Mouse (Mus musculus) lung, adult 18-20 months (tissue): Measurements from ENCODE around the gene Lct.
A peak's percentile ranks its signal among the peaks of the same experiment; 100 is the strongest.
"Not testable (repeated sequence)": the region's sequence is repeated elsewhere in the genome, so short reads cannot be mapped to it uniquely, and the experiment has no call there.

Experiments
- DNase-seq, 2 experiments: peaks; one replicate each; pipeline ENCODE4 v3.0.0; 2022; ENCODE audit warnings: mixed read lengths in 2 of 2

Lct gene

DNA sequence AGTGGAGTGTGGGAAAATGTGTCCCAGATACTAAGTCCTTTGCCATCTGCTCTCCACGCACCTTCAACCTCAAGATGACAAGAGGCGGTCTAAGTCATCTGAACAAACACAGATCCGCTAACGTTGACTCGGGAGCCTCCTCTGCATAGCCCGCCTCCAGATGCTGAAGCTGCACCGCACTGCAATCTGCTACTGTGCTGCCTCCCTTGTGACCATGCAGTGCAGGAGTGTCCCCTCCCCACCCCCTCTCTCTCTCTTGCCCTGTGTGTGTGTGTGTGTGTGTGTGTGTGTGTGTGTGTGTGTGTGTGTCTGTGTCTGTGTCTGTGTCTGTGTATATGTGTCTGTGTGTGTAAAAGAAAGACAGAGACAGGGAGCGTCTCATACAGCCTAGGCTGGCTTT lies 32.8 kb downstream of the Lct start:
- DNase-seq: no peak

DNA sequence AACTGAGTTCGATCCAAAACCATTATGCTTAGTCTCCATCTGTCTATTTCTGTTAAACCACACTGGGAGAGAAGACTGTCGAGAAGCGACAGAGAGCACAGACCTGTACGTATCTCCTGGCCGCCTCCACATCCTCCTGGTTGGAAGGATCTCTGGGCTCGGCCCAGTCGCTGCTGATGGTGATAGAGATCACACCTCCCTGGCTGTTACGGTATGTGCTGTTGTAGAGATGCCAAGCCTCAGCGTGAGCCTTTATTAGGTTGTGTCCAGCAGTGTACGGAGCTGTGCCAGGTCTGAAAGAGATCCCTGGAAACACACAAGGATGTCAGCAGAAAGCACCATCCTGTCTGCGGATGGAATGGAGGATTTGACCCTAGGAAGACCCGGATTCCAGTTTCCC lies 34.6 kb downstream of the Lct start:
- no peak for DNase-seq

DNA sequence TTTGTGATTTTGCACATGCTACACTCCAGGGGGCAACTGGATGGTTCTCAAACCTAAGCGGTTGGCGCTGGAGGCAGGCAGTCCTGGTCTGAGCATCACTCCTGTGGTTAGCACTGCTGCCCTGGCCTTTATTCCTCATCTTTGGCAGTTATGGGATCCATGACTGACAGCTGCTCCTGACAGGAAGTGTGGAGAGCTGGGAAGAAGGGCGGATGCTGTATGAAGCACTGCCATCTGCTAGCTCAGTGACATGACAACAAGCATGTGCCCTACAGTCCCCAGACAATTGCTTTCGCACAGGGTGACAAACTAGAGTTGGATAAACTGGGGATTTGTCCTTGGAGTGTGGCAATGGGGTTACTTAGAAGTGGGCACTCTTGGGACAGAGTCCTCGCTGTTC lies 37.8 kb downstream of the Lct start:
- no peak for DNase-seq

DNA sequence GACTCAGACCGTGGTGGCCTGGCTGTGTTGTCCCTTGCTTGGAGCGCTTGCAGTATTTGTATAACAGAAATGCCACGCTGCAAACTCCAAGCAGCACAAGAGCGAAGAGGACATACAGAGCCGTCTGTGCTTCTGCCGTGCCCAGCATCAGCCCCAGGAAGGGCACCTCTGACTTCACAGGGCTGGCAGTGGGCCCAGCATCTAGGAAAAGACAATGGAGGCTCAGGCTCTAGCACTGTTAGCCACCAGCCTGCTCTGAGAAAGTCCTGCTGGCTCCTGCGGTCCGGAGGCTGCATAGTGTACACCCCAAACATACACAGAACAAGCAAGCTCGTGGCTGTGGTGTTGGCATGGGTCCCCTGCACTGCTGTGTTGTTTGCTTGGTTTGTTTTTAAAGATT lies 43.0 kb downstream of the Lct start:
- no peak for DNase-seq

DNA sequence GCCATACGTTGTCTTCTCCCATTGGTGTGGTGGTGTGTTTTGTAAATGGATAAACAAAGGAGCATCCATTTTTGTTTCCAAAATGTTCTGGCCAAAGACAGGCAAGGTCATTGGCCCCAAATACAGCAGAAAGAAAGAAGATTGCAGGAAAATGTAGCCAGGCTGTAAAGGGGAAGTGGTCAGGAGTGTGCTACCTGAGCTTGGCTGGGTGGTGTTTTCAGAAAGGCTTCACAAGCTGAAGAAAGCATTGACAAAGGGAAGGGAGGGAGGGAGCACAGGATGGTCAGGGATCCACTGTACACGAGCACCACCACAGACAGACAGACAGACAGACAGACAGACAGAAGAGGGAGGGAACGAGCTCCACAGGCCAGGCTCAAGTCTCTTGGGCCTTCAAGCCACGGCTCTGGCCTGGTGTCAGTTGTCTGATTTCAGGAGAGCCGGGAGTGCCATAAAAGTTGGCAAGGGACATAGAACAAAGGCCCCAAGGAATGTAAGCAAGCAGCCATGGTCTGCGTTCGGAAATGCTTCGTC lies 43.9 kb downstream of the Lct start:
- DNase-seq: no peak

DNA sequence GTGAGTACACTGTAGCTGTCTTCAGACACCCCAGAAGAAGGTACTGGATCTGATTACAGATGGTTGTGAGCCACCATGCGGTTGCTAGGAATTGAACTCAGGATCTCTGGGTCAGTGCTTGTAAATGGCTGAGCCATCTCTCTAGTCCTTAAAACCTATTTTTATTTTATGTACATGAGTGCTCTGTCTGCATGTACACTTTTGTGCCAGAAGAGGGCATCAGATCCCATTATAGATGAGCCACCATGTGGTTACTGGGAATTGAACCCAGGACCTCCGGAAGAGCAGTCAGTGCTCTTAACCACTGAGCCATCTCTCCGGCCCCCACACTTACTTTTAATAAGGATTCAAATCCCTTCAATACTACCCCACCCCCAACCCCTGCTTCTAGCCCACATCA lies 45.2 kb downstream of the Lct start:
- no peak for DNase-seq

DNA sequence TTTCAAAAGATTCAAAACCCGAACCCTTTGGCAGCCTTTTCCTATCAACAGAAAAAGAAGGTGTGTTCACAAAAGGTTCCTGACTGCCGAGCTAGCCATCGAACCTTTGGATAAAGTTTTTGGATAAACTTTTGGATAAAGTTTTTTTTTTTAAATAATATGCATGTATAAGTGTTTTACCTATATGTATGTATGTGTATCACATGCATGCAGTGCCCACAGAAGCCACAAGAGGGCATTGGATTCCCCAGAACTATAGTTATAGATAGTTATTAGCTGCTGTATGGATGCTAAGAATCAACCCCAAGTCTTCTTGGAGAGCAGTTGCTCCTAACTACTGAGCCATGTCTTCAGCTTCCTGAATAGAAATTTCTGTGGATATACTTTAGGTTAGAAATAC lies 46.4 kb downstream of the Lct start:
- no peak for DNase-seq

DNA sequence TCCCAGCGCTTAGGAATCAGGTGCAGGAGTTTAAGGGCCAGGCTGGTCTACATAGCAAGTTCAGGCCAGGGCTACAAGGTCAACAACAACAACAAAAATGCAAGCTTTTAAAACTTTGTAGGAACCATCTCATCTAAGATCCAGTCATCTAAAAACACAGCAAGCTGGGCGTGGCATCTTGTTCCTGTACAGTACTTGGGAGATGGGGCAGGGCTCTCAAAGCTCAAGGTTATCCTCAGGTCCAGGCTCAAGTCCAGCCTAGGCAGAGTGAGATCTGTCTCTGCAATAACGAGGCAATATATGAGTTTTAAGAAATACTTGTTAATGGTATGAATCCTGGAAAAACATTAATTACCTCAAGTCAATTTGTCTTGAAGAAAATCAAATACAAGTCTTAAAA lies 49.6 kb downstream of the Lct start:
- DNase-seq: no peak

DNA sequence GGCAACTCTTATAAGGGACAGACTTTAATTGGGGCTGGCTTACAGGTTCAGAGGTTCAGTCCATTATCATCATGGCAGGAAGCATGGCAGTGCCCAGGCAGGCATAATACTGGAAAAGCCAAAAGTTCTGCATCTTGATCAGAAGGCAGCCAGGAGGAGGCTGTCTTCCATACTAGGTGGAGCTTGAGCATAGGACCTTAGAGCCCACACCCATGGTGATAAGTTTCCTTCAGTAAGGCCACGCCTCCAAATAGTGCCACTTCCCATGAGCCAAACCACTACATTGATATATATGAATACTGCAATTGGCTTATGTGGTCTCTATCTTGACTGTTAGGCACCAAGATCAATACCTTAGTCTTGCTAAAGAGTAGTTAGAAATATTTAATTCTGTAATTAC lies 52.2 kb downstream of the Lct start:
- no peak for DNase-seq

DNA sequence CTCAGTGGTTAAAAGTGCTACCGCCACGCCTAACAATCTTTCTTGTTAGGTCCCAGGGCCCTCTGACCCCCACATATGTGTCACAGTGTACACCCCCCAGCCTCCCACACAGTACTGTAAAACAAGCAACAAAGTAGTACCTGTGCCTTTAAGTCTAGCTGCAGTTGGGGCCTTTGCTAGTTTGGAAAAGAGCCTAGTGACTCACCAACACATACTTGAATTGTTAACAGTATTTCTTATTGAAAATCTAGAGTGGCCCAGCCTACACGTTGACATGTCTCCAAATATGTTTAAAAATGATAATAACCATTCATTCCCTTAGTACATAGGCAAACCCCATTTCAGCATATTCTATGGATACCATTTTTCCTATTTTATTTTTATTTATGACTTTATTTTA lies 57.4 kb downstream of the Lct start:
- DNase-seq: no peak

DNA sequence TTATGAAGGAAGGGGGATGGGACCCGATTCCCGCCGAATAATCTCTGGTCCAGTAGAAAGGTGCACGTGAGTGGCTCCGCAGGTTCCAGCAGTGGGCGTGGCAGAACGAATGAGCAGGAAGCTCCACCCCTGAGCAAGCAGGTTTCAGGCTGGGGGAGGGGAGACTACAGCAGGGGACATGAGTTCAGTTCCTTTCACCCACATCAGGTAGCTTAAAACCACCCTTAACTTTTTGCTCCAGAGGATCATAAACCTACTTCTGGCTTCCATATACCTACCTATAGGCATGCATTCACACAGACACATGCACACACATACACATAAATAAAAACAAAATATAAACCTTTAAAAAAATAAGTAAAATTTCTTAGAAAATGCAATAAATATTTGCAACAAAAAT lies 61.1 kb downstream of the Lct start:
- not testable (repeated sequence) for DNase-seq

DNA sequence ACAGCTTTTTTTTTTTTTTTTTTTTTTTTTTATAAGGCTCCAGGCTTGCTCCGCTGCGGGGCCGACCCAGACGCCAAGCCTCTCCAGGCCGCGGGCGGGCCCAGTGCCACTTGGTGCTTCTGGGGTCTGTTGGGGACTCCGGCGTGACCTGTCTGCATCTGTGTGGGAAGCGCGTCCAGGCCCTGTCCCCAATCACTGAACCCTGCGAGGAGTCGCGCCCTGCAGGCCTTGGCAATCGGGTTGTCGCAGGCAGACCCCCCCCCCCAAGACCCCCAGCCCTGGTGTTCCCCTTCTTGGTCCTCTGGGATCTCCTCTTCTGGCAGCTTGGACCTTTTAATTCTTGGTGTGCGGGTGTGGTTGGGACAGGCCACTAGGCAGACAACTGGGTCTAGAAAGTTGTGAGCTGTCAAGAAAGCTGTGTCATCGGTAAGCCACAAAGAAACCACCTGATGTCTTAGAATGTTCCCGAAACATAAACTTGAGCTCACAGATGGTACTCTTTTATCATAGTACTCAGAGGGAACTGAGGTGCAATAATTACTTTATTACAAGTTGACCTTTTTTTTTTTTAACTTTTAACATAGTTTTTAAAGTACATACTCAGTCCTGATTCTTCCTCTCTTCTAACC lies 83.3 kb downstream of the Lct start:
- DNase-seq: peak in 1 of 2 experiments; percentile 25

DNA sequence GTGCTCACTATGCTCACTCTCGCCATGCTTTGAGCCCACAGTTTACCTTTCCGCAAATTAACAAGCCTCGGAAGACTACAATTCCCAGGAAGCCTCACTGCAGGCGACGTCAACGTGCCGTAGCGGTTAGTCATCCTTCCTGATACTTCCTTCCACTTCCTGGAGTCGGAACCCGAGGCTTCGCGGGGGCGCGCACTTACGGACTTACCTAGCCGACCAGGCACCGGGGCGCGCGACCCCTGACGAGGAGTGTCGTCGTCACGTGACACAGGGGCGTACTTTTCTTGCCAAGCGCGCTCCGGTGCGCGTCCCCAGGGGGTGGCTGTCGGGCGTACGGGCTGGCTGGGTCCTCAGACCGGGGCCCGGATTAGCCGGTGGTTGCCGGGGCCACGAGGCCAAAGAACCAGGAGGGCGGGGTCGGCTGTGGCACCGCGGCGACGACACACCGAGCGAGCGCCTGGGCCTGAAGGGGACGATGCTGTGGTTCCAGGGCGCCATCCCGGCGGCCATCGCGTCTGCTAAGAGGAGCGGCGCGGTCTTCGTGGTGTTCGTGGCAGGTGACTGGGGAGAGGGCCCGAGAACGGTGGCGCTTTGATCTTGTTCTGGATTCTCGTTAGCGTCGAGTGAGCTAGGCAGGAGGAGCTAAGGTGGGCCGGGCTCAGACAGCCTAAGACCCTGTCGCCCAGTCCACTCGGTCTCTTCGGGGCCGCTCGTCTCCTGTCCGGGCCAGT lies 84.0 kb downstream of the Lct start:
- peak; percentile 97 to 98 for DNase-seq

DNA sequence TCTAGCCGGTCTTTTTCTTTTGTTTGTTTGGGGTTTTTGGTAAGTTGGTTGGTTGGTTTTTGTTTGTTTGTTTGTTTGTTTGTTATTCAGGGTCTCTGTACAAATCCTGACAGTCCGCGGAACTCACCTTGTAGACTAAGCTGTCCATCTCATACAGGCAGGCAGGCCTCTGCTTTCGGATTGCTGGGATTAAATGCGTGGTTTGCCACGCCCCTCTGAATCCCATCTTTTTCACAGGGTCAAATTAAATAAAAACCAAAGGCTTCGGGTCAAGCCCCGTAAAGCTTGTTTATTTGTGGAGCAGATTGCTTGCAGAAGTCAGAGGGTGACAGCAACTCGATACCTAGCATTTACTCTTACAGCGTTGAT lies 84.5 kb downstream of the Lct start, which contains the start of gene Ubxn4:
Gene Ubxn4 (plus strand): TSS at position 338 of the 369 bp plus-strand sequence.
- no peak for DNase-seq

DNA sequence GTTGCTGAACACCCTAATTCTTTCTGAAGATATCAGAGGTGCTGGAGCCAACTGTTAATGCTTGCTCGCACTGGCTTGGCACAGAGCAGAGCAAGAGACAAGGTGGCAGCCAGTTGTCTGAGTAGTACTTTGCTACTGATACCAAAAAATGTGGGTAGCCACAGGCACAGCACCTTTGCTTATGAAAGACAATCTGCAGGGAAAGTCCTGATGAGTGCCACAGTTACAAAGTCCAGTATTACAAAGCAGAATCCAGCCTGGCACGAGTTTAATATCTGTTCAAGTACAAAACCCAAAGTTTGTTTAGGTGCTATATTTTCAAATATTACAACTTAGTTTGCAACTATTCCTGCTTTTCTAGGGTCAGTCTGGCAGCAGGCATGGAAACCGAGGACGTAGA lies 92.9 kb downstream of the Lct start:
- no peak for DNase-seq
